Mouse (Mus musculus) liver, embryonic 14.5 days (tissue): ENCODE results near the gene Hoxb6.

Source experiments
- CTCF ChIP-seq: IDR thresholded peaks from 2 replicates; pipeline ENCODE4 v1.5.1; 2016; ENCODE audit warnings: antibody characterized with exemption, low read depth, control low read depth
- EP300 ChIP-seq: IDR thresholded peaks from 2 replicates; pipeline ENCODE4 v1.6.1; 2016; ENCODE audit warnings: antibody characterized with exemption, low read depth

DNA sequence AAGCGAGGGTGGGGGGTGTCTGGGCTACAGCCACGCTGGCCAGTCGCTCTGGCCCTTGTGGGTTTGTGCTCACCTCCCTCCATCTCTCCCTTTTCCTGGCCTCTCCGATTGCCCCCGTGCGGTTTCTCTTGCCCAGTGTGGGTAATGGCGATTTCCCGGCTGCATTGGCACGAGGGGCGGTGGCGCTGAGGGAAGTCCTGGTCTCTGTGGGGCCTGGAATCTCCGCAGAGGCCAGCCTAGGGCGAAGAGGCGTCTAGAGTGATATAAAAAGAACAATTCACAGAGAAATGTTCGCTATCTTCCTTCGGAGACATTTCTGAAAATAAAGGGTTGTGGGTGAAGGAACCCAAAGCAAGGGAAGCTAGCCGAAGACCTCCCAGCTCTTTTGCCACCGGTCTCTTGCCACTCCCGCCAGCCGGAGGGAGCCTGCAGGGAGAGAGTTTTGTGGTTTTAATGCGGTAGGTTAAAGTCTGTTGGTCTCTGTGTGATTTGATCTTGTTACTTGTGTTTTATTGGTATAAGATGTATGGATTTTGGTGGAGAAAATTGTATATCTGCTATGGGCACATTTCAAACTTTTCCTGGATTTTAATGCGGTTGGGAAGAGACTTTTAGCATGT lies 1.1 kb downstream of the Hoxb6 start:
- TF ChIP-seq CTCF, result no peak
- TF ChIP-seq EP300, result no peak
